Mouse (Mus musculus) lung, postnatal 14 days (tissue): Measurements from ENCODE around the gene Zfp423.
A peak's percentile ranks its signal among the peaks of the same experiment; 100 is the strongest.

Experiments
- DNase-seq: peaks from one replicate; pipeline ENCODE4 v3.0.0; 2021

Gene Zfp423

DNA sequence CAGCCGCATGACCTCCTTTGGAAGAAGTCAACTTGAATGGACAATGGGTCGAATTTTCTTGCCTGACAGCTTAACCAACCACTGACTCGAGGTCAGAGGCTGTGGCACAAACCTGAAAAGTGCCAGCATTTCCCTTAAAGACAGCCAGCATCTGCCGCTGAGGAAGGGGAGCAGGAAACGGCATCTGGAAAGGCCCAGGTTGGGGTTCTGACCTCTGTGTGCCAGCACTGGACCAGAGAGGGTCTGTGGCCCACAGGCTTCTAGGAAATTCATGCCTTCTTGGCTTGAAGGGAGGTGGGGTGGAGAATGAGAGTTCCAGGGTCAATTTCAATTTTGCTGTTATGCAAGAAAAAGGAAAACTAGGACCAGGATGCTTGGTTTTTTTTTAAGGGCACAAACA, 124.7 kb downstream of the Zfp423 start:
- no peak for DNase-seq

DNA sequence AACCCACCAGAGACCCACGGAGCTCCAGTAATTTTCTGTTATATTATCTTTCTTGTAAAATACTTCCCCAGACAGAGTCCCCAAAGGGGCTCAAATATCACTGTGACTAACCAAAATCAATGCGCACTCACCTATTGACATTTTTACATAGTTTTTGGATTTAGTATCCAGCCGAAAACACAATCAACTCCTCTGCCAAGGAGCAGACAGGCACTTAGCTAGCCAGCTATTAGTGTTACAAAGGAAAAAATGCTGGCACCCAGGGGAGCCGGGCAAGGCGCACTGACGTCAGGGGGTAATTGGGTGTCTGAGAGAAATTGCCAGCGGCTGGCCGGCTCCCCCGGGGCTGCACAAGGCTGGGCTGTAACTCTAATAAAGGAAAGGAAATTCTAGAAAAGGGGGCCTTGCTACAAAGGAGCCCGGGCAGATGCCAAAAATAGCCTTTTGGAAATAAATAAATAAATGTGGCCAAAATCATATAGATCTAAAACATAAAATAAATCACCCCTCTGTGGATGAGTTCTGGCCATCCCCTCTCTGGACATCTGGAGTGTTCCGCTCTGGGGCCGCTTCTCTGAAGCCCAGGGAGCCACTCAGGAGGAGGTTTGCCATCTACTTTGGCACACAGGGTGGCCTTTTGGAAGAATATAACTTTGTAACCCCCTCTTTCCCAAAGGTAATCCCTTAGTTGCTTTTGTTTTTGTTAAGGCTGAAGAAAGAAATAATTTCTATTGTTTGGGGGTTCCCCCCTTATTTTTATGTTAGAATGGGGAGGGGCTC, 125.4 kb downstream of the Zfp423 start:
- peak; percentile 48 for DNase-seq

DNA sequence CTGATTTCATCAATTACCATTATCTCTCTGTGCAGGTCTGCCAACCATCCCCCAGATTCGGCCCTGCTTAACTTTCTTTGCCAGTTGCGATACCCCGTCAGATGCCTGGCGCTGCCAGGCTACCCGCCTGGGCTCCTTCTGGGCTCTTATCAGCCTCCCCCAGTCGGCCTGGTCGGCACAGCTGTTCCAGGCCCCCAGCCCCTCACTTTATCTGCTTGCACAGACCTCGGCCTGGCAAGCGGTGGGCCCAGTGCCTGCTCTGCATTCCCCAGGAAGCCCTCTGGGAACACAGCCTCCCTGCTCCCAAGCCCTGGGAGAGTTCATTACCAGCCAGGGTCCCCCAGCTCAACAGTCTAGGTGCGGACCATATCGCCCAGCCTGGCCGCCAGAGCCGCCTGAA, 126.1 kb downstream of the Zfp423 start:
- no peak for DNase-seq

DNA sequence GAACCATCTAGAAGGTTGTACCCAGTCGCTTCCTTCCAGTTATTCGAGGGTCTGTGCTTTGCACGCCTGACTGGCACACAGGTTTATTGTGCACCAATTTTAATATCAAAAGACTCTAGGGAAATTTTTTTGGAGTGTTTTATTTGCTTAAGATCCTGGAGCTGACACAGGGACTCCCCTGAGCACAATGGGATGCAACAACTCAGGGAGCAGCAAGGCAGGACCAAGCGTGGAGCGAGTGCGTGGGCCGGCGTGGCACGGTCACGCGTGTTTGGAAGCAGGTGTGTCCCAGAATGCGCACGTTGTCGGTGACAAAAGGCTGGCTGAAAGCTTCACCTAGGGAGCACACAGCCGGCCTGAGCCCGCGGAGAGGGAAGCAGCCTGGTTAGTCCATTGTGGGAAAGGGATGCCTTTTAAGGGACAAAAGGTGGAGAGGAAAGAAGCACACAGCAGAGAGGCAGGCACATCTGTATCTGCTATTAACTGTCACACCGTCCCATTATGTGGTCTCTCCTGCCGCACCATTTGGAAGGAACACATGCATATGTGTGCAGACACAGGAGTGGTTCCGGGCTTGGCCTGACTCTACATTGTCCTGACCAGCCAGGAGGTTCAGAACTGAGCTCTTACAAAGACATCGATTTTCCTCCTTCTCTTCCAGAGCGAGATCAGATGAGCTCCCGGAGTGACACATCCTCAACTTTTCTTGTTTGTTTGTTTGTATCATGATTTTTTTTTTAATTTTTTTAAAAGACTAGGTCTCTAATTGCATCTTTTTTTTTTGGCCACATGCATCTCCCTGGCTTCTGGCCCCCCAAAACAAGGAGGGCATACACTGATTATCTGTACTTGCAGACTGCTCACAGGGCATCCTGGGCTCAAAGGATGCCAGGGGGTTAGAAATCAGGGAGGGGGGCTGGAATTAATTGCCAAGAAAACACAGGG, 126.7 kb downstream of the Zfp423 start:
- no peak for DNase-seq

DNA sequence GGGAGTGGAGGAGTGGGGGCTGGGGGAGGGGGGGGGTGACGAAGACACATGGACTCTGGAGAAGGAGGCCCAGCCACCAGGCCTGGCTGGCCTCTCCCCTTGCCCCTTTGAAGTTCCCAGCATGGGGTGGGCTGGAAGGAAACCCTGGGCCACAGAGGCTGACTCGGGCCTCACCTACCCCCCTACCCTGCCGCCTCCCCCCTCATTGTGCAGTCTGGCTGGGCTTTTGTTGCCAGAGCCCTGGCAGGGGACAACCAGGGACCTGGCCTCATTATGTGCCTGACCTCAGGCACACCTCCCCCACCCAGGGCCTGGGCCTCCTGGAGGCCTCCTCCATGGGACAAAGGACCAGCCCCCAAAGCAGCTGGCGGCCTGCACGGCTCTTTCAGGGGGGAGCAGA, 127.8 kb downstream of the Zfp423 start:
- DNase-seq = no peak

DNA sequence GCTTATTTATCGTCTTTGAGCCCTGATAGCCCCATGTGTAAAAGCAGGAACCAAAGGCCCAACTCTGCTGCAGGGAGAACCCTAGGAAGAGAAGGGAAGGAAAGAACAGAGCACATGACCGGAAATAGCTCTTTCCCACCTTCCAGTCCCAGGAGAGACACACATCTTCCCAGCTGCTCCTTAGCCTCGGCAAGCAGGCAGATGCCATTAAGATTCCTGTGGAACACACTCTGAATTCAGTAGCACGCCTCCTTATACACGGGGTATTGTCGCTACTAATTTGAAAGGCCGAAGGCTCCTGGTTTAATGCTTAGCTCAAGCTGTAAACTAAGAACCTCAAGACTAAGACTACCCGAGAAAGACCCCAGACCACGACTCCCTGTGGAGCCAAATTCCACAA, 128.3 kb downstream of the Zfp423 start:
- DNase-seq = no peak

DNA sequence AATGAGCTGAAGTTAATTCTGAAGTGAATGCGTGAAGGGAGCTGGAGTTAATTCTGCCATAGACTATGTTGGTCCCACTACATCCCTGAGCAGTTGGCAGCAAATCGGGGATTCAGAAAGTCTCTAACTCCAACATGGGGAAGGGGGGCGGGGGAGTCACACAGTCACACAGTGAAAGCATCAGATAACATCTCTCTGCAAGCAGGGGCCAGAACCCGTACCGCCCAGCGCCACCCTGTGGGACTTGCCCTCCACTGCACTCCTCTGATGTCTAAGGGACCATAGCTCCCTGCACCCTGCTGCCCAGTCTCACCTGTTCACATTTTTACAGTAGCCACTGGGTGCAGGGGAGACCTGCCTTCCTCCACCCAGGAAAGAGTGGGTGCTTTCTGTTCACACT, 129.2 kb downstream of the Zfp423 start:
- DNase-seq = no peak

DNA sequence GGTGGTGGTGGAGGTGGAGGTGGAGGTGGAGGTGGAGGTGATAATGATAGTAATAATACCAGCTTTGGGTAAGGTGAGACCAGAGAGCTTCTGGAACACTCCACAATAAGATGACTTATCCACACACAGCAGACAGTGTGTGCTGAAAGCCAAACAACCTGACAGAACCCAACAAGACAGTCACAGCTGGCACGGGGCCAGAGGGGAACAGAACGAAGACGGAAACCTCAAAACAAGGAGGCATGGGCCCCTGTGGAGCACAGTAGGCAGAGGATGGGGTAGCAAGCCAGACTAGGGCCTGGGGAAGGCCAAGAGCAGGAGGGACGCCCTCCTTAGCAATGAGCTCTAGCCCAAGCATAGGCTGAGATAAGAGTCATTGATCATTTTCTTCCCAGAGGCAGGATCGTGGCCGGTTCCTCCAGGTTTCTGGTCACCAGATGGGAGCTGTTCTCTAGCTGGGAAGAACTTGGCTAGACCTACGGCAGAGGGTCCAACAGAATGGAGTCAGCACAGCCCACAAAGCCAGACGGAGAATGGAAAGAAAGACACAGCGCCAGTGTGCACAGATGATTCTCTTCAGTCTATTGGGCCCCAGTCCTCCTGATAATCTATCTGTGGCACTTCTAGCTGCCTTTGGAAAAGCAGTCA, 133.3 kb downstream of the Zfp423 start:
- no peak for DNase-seq

DNA sequence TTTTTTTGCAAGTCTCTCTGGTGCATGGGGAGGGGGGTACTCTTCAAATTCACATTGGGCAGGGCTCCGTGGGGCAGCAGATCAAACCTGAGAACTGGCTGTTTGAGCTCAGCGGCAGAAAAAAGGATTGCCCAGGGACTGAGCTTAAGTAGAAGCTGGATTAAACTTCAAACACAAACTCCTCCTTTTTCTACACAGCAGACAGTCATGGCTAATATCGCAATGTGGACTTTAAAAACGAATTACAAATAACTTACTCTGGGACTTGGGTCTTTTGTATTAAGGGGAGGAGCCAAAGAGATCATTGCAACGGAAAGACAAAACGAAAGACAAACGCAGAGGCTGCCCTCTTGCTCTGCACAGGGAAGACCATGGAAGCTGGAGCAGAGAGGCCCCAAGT, 136.2 kb downstream of the Zfp423 start:
- DNase-seq = no peak

DNA sequence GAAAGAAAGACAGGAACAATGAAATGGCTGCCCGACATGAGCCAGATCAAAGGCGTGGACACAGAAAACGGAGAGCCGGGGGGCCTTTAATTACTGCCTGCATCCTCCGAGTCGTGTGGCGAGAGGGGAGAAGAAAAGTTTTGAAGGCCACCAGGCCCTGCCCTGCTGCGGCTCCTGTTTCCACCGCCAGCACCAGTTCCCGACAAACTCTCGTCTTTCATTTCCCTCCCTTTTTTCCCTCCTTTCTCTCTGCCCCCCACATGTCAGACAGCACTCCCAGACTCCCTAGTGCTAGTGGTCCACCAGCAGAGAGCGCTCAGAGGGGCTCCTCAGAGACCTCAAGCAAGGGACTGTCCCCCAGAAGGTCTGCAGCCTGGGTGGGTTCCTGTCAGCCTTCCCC, 136.7 kb downstream of the Zfp423 start:
- DNase-seq = no peak

DNA sequence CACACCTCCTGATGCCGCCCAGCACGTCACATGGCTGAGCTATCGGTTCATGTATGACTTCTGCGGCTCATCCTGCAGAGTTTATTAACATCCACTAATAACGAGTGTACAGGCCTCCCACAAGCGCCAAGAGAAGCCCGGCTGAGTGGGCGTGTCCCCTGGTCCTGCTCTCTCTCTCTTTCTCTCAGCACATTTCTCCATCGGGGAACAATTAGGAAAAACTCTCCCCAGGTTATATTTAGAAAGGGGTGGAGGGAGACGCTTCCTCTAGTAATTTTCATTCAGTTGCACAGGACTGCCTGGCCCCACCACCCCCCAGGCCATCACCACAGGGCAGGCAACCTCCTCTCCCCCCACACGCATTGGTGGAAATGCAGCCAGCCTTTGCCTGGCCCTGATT, 137.2 kb downstream of the Zfp423 start:
- no peak for DNase-seq

DNA sequence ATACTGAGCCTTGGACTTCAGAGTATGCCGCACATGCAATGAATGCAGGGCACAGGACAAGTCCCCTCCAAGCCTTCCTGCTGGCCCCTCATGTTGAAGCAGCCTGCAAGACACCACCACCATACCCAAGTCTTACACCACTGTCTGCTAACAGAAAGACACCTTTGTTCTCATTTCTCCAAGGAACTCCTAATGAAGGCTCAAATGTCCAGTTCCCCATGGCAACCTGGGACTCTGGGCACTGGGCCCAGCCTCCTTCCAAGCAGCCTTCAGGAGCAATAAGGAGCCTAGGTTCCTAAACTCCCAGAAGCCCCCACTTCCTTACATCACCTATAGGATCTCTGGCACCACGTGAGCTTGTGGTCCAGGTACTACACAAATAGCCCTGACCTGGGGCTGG, 137.7 kb downstream of the Zfp423 start:
- DNase-seq = no peak

DNA sequence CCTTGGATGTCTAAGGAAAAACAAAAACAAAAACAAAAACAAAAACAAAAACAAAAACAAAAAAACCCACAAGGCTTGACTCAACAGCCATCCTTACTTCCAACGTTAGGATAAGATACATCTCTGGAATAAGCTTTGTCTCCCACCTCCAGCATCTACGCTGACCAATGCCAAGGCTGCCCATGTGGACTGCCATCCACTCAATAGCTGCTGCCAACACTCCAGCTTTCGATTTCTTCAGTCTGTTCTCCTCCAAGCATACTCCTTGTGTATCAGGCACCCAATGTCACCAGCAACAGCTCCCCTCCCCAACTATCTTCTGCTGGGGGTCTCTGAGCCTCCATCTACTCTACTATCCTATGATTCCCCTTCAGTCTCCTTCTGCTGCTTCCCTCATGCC, 140.1 kb downstream of the Zfp423 start:
- no peak for DNase-seq

DNA sequence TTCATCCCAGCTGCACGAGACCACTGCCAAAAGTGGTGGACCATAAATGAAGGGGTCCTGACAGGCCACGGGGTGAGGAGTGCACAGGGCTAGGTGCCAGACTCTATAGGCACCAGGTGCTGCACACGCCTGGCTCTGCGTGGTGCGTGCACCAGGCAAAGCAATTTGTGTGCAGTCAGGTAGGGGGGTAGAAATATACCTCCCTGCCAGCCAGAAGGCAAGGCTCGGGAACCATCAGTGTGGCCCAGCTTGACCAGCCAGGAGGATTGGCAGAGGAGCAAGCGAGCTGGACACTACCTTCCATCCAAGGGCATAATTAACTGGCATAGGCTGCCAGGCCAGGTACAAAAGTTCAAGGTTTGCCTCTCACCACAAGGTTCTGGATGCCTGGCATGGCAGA, 140.9 kb downstream of the Zfp423 start:
- DNase-seq = no peak

DNA sequence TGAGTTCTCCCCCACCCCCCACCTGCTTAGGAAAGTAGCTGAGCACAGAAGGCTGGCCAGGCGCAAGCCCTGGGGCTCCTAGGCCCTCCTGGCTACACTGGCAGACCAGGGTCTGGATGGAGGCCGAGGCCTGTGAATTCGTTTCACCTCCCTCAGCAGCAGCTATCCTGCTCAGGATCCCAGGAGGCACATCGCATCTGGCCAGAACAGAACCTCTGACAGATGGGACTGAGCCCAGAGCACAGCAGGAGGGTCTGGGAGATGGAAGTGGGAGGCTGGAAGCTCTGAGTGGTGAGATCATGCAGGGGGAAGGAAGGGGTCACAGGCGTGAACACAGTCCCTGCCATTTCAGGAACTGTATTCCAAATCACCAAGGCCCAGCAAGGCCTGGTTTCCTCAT, 143.3 kb downstream of the Zfp423 start:
- DNase-seq = no peak

DNA sequence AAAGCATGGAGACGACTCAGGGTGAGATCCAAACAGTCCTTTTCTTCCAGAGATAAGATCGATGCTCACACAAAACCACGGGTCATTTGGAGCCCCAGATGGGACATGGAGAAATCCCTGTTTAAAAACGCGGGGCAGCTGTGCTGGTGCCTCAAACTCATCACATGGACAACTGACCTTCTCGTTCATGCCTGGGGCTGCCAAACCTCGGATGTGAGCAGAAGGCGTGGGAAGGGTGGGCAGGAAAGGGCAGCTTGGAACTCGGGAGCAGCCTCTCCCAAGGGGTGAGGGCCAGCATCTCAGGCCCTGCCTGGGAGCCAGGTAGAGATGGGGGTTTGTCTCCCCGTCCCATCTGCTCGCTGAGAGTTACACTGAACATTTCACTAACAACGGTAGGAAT, 146.7 kb downstream of the Zfp423 start:
- DNase-seq = no peak

DNA sequence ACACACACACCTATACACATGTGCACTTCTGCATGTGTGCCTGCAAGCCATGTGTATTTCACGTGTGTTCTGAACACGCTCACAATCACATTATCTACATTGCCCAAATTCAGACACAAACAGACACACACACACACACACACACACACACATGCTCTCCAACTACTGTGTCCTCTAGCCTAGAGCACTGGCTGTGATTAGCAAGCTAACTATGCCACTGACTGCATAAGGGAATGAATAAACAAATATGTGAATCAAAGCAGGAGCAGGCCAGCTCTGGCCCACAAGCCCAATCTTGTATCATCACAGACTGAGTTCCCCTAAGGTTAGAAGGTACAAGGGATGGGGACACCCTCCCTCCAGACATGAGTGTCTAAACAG, 147.3 kb downstream of the Zfp423 start:
- DNase-seq = no peak

DNA sequence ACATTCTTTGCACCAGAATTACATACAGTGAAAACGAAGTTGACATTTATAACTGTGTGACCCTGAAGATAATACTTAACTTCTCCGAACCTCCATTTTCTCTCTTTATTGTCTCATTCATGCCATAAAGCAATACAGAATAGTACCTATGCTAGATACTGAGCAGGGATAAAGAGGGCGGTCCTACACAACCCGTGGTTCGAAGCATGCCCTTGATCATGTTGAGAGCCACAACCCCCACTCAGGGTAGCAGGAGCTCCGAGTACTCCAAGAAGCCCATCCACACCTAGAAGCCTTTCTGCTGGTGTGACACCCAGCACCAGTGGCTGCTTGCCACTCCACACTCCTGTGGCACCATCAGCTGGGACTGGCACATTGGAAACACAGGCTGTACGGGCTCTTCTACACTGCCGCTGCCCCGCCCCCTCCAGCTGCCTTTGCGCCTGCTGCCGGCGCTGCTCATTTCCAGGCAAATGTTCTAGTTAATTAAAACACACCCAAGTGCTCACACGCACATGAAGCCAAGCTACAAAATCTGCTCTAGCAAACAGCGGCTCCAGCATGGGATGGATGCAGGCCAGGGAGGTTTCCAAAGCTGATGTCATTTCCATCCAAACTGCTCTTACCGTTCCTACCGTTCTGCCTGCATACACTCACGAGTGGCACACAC, 147.9 kb downstream of the Zfp423 start:
- no peak for DNase-seq

DNA sequence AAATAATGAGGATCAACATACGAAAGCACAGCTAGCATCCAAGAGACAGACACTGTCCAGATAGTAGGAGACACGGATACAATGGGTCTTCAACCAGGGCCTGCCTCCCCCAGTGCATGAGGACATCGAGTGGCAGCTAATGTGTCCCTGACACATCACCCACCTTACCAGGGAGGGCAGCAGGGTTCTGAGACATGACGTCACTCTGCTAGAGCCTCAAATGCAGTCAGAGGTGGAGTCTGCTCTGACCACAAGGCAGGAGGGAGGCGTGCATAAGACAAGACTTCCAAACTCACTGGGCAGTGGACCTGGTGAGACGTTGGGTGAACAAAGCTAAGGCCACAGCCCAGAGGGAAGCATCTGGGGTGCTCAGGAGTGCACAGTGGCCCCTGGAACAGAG, 148.6 kb downstream of the Zfp423 start:
- no peak for DNase-seq

DNA sequence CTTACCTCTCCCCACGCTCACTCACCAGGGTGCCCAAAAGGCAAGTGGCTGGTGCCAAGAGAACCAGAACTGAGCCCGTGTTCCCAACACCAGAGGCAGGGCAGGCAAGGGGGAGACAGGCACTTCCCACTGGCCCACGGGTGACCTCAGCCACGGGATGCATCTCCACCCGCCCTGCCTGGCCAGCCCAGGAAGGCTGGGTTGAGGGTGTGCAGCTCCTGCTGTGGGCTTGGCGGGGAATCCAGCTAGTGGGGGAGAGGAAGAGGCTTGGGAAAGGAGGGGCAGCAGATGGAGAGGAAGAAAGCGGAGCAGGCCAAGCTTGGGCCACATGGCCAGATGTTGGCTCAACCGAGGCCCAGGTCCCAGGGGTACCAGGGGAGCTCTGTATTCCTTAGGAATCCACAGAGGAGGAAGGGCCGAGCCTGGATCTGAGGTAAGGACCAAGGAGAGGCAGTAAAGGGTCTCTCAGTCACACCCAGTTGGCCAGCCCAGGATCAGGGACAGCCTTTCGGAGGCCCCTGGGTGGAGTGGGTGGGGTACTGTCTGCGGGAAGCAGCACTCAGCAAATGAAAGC, 155.0 kb downstream of the Zfp423 start:
- no peak for DNase-seq

DNA sequence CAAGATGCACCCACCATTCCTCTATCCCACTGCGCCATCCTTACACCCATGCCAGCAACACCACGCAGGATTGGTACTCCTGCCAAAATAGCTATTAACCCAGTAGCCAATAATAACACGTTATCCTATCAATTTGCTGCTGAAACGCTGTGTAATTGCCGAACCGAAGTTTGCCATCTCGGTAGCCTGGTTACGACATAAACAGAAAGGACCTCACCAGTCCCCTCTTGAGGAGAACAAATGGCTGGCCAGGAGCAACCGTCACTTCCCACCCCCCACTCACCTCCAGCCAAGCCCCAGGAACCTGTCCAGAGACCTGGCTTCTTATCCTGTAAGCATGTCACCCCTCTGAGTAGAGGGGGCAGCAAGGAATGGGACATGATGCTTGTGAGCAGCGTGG, 156.0 kb downstream of the Zfp423 start:
- DNase-seq = no peak

DNA sequence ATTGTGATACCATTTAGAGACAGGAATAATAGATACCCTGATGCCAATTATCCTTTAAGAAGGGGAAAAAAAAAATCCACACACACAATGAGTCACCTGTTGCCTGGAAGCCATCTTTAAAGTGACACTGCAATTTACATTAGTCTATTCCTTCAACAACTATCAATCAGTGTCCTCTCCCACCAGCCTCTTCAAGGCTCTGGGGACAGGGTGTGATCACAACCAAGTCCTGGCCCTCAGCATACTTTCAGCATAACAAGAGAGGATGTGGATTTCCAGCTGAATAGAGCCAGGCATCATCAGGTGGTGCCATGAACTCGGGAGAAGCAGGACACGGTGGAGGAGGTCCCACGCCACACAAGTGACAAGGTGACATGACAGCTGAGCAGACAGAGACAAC, 156.8 kb downstream of the Zfp423 start:
- no peak for DNase-seq

DNA sequence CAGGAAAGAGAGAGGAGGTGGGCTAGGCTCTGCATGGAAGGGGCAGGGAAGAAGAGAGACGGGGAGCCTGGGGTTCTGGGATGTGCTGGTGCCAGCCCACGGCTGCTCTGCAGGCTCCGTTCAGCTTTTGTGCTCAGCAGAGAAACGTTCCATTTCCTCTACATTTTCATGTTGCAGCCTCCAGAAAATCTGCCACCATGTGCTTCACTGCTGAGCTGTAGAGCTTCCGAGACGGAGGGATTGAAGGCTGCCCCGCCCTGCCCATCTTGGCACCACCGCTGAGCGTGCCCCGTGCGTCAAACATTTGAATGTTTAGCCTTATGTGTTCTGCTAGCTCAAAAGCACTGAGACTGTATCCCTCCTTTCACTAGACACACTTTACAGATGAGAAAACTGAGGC, 159.3 kb downstream of the Zfp423 start:
- no peak for DNase-seq
